Comparison of ENCODE assay signal across 14 mouse cellular contexts in the genomic region with DNA sequence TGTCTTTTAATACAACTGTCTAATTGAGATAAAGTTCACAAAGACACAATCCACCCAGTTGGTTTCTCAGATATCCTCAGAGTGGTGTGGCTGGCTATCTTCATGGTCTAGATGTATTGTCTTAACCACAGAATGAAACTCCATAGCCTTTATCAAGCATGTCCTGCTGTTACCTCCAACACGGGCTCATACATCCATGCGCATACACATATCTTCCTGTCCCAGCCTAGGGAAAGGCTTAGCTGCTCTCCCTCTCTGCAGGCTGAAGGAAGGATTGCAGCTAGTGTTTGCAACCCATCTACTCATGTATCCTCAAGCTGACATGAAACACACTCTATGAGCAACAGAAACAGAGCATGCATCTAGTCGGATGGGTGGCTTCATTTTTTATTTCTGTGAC.
DNase-seq lines count a peak whose midpoint lies in the region; ATAC-seq and TF ChIP-seq lines count a peak whose summit lies in the region.
"Had no signal": no experiment of that assay in that cellular context is flagged by ENCODE, and none has a peak within 500 bp of the region (broad histone marks: within the 10 kb centered on the region; RNA-seq: fewer than 3 reads in every experiment).

No protein-coding gene starts in this region.

- H3K27me3 ChIP-seq in heart, postnatal 0 days (ENCODE audit: control insufficient read depth, insufficient read depth, low read length) = no peaks in the 10 kb centered on the region
- H3K27me3 ChIP-seq in heart, embryonic 11.5 days (ENCODE audit: control insufficient read depth, insufficient read depth, low read length) = no peaks in the 10 kb centered on the region
- H3K27me3 ChIP-seq in lung, postnatal 0 days (replicated peaks; ENCODE audit: insufficient read depth, low read length) = no peaks in the 10 kb centered on the region
- H3K27me3 ChIP-seq in limb, embryonic 12.5 days = no peaks in the 10 kb centered on the region; the same call in 1 of the 2 replicates
- H3K27me3 ChIP-seq: neural tube, embryonic 15.5 days had no signal

- H3K9ac ChIP-seq in heart, postnatal 0 days (replicated peaks; ENCODE audit: low read depth, low read length) = no peak overlapping the region
- no peak overlapping the region for H3K9ac ChIP-seq in heart, embryonic 11.5 days (ENCODE audit: low read depth, low read length)
- no peak overlapping the region for H3K9ac ChIP-seq in lung, postnatal 0 days (replicated peaks; ENCODE audit: low read depth)
- no peak overlapping the region for H3K9ac ChIP-seq in limb, embryonic 12.5 days (replicated peaks)
- H3K9ac ChIP-seq: neural tube, embryonic 15.5 days had no signal

- DNase-seq in heart, postnatal 0 days (ENCODE audit: low spot score) = peak; percentile 43
- DNase-seq in lung, postnatal 0 days (ENCODE audit: low spot score) = no peak
- no peak for DNase-seq in lung, postnatal 36 days
- no peak for DNase-seq in layer of hippocampus, postnatal 25 days (ENCODE audit: extremely low spot score in 1 of 2, low spot score in 1 of 2)
- DNase-seq in layer of hippocampus, postnatal 36 days = no peak
- DNase-seq: cerebellum, adult 18-20 months; kidney, postnatal 36 days; retina, postnatal 1 day had no signal

- no peaks in the 10 kb centered on the region for H3K9me3 ChIP-seq in heart, postnatal 0 days (replicated peaks; ENCODE audit: control insufficient read depth, low read length)
- no peaks in the 10 kb centered on the region for H3K9me3 ChIP-seq in heart, embryonic 11.5 days (replicated peaks; ENCODE audit: control insufficient read depth, low read length)
- no peaks in the 10 kb centered on the region for H3K9me3 ChIP-seq in lung, postnatal 0 days (ENCODE audit: low read length)
- H3K9me3 ChIP-seq in limb, embryonic 12.5 days = no peaks in the 10 kb centered on the region
- H3K9me3 ChIP-seq: neural tube, embryonic 15.5 days had no signal

- H3K4me3 ChIP-seq in heart, postnatal 0 days (ENCODE audit: low read depth, low read length) = no peak overlapping the region
- no peak overlapping the region for H3K4me3 ChIP-seq in heart, embryonic 11.5 days (ENCODE audit: low read depth, low read length)
- H3K4me3 ChIP-seq in lung, postnatal 0 days (ENCODE audit: low read depth, low read length) = no peak overlapping the region
- no peak overlapping the region for H3K4me3 ChIP-seq in limb, embryonic 12.5 days (replicated peaks)
- H3K4me3 ChIP-seq: erythroblast, embryonic 14.5 days; left cerebral cortex, adult 2 months; neural tube, embryonic 15.5 days had no signal

- no peak for TF ChIP-seq EP300 in heart, postnatal 0 days (IDR thresholded peaks at IDR 0.05; ENCODE audit: low read depth)
- no peak for TF ChIP-seq EP300 in lung, postnatal 0 days (IDR thresholded peaks at IDR 0.05)

- H3K4me2 ChIP-seq in heart, postnatal 0 days (ENCODE audit: low read depth, low read length) = no peak overlapping the region
- no peak overlapping the region for H3K4me2 ChIP-seq in heart, embryonic 11.5 days
- no peak overlapping the region for H3K4me2 ChIP-seq in lung, postnatal 0 days (replicated peaks; ENCODE audit: low read depth, low read length)
- no peak overlapping the region for H3K4me2 ChIP-seq in limb, embryonic 12.5 days
- H3K4me2 ChIP-seq: neural tube, embryonic 15.5 days had no signal

- peak overlapping the region; percentile 68 for H3K27ac ChIP-seq in heart, postnatal 0 days (ENCODE audit: low read depth)
- H3K27ac ChIP-seq in heart, embryonic 11.5 days (ENCODE audit: low read depth, low read length) = no peak overlapping the region
- no peak overlapping the region for H3K27ac ChIP-seq in lung, postnatal 0 days (ENCODE audit: low read length)
- peak overlapping the region; percentile 80 for H3K27ac ChIP-seq in limb, embryonic 12.5 days
- H3K27ac ChIP-seq: left cerebral cortex, adult 2 months; neural tube, embryonic 15.5 days had no signal

- peak; percentile 63 for ATAC-seq in heart, postnatal 0 days (ENCODE audit: insufficient read depth, low read depth)
- no peak for ATAC-seq in heart, embryonic 11.5 days (replicated peaks; ENCODE audit: insufficient number of reproducible peaks, low FRiP score, low TSS enrichment)
- ATAC-seq in lung, postnatal 0 days = no peak
- ATAC-seq in limb, embryonic 12.5 days (ENCODE audit: insufficient number of reproducible peaks, insufficient read depth, low FRiP score, low TSS enrichment, low read depth) = no peak
- ATAC-seq in megakaryocyte progenitor cell, adult 5-6 weeks (replicated peaks; ENCODE audit: poor library complexity) = 0 out of 2 replicates have a peak, but pooled peaks have one; percentile 26

- H3K4me1 ChIP-seq in heart, postnatal 0 days (ENCODE audit: control insufficient read depth, insufficient read depth) = peaks cover 23% of the 10 kb centered on the region
- H3K4me1 ChIP-seq in heart, embryonic 11.5 days (ENCODE audit: control insufficient read depth, insufficient read depth, low read length) = peaks cover 19% of the 10 kb centered on the region
- H3K4me1 ChIP-seq in lung, postnatal 0 days (ENCODE audit: insufficient read depth, low read depth, low read length) = no peaks in the 10 kb centered on the region
- H3K4me1 ChIP-seq in limb, embryonic 12.5 days (replicated peaks) = peaks cover 58% of the 10 kb centered on the region

- peak; percentile 39 for TF ChIP-seq CTCF in heart, postnatal 0 days (IDR thresholded peaks at IDR 0.05; ENCODE audit: low read depth)
- peak; percentile 14; the same call in 1 of the 2 replicates for TF ChIP-seq CTCF in lung, postnatal 0 days (IDR thresholded peaks at IDR 0.05)

- 52% methylated on average over 3 of the region's 3 CpGs for WGBS in heart, postnatal 0 days
- WGBS in heart, embryonic 11.5 days (ENCODE audit: insufficient replicate concordance) = 64% methylated on average over 3 of the region's 3 CpGs
- 65% methylated on average over 3 of the region's 3 CpGs for WGBS in lung, postnatal 0 days
- WGBS in limb, embryonic 12.5 days = 88% methylated on average over 3 of the region's 3 CpGs

- no peaks in the 10 kb centered on the region for H3K36me3 ChIP-seq in heart, postnatal 0 days (replicated peaks; ENCODE audit: control insufficient read depth, insufficient read depth, low read length)
- no peaks in the 10 kb centered on the region for H3K36me3 ChIP-seq in heart, embryonic 11.5 days (ENCODE audit: control insufficient read depth, insufficient read depth, low read length)
- H3K36me3 ChIP-seq in lung, postnatal 0 days (ENCODE audit: insufficient read depth, low read length) = no peaks in the 10 kb centered on the region
- H3K36me3 ChIP-seq in limb, embryonic 12.5 days = no peaks in the 10 kb centered on the region
- H3K36me3 ChIP-seq: neural tube, embryonic 15.5 days had no signal

Comparison
In these comparisons a context has a peak if more than half of its experiments do, and no peak if none do; other contexts are left out.
1. ATAC-seq: peak in heart, postnatal 0 days (single experiment) and megakaryocyte progenitor cell, adult 5-6 weeks (single experiment); none in heart, embryonic 11.5 days (single experiment), lung, postnatal 0 days (single experiment) and limb, embryonic 12.5 days (single experiment).
2. H3K27ac ChIP-seq: peak in heart, postnatal 0 days (single experiment) and limb, embryonic 12.5 days (single experiment); none in heart, embryonic 11.5 days (single experiment) and lung, postnatal 0 days (single experiment).